Mouse (Mus musculus): Measurements from ENCODE around the gene Ttc24.

DNA sequence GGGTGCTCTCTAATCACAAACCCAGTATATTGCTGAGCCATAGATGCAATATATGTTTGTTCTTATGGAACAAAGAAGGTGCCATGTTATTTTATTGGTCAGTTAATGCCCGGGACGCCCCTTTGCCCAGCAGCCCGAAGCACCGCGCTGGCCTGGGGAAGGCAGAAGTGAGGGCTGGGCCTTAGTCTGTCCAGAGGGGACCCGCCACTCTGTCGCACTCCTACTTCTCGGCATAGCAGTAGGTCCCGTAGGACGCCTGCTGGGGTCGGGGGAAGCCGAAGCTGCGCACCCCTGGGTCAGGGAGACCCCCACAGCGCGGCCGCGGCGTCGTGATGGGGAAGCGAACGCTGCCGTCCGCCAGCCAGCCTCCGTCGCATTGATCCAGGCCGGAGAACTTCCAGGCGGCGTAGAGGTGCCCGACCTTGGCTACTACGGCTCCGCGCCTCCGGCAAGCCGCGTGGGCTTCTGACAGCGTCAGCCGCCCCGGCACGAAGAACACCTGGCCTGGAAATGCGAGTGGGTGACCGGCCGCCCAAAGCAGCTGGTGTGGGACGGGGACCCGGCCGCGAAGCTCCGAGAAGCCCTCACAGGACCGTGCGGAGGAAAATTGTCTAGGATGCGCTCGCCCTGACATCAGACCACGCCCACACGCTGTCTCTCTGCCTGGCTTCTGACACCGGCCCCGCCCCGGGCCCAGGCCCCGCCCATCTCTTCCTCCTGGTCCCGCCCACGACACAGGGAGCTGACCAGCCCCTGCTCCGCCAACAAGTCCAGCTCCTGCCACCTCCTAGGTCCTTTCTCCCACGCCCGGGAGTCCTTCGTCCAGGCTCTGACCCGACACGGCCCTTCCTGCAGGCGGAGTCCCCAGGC lies 55.5 kb downstream of the Ttc24 start:
- TF ChIP-seq POLR2A (IDR thresholded peaks at IDR 0.05; ENCODE audit: low read depth, low read length) = no peak
- no peak for TF ChIP-seq CTCF (IDR thresholded peaks at IDR 0.05; ENCODE audit: borderline replicate concordance, insufficient read depth, low read length)

Measured in embryonic fibroblast, embryonic 13.5 days (primary cell).